8 mouse cellular contexts compared by ENCODE assay signal in genomic region chr4:144893561-144894486, GRCm38 (mm10). TPM values are rescaled to one million over a fixed set of nuclear protein-coding genes. Genes with fewer than 3 reads are reported as not detected.
DNase-seq lines count a peak whose midpoint lies in the region; ATAC-seq lines count a peak whose summit lies in the region.

No protein-coding gene starts in this region.

- H3K4me2 ChIP-seq in liver, embryonic 15.5 days = peak overlapping the region; percentile 79
- peak overlapping the region; percentile 85 for H3K4me2 ChIP-seq in neural tube, embryonic 13.5 days

- peak overlapping the region; percentile 53 for H3K9ac ChIP-seq in liver, embryonic 15.5 days
- peak overlapping the region; percentile 69 for H3K9ac ChIP-seq in neural tube, embryonic 13.5 days

- 2% methylated on average over 44 of the region's 44 CpGs for WGBS in liver, embryonic 15.5 days (ENCODE audit: insufficient replicate concordance)
- WGBS in neural tube, embryonic 13.5 days = under 1% methylated on average over 44 of the region's 44 CpGs

- 0 out of 2 replicates have a peak, but pooled peaks cover 2% of the 10 kb centered on the region for H3K36me3 ChIP-seq in liver, embryonic 15.5 days (replicated peaks)
- H3K36me3 ChIP-seq in neural tube, embryonic 13.5 days = 0 out of 2 replicates have a peak, but pooled peaks cover 4% of the 10 kb centered on the region

- H3K27ac ChIP-seq in liver, embryonic 15.5 days (replicated peaks) = peak overlapping the region; percentile 73
- H3K27ac ChIP-seq in neural tube, embryonic 13.5 days (replicated peaks) = peak overlapping the region; percentile 46

- peak overlapping the region; percentile 62 for H3K4me3 ChIP-seq in liver, embryonic 15.5 days (replicated peaks)
- peak overlapping the region; percentile 49 for H3K4me3 ChIP-seq in neural tube, embryonic 13.5 days

- H3K9me3 ChIP-seq in liver, embryonic 15.5 days (replicated peaks) = no peaks in the 10 kb centered on the region
- H3K9me3 ChIP-seq in neural tube, embryonic 13.5 days = no peaks in the 10 kb centered on the region

- peaks cover 59% of the 10 kb centered on the region for H3K27me3 ChIP-seq in liver, embryonic 15.5 days
- peaks cover 13% of the 10 kb centered on the region; the same call in 1 of the 2 replicates for H3K27me3 ChIP-seq in neural tube, embryonic 13.5 days

- peaks cover 40% of the 10 kb centered on the region for H3K4me1 ChIP-seq in liver, embryonic 15.5 days (replicated peaks)
- H3K4me1 ChIP-seq in neural tube, embryonic 13.5 days (replicated peaks) = peaks cover 52% of the 10 kb centered on the region

- peak; percentile 34 to 52 for DNase-seq in layer of hippocampus, postnatal 10 days (ENCODE audit: low spot score in 2 of 2)
- no peak for DNase-seq in layer of hippocampus, postnatal 14 days (ENCODE audit: low spot score in 2 of 2)
- peak; percentile 21 for DNase-seq in brain, adult 2 months (ENCODE audit: low read depth, low spot score)
- peak; percentile 32 to 36 for DNase-seq in gastrocnemius, adult 8-10 months (ENCODE audit: low spot score in 2 of 2)
- DNase-seq in induced T-regulatory cell, adult 2 months (ENCODE audit: low read depth) = peak; percentile 57
- DNase-seq in thymus, postnatal 4 days = peak; percentile 89

- no peak for ATAC-seq in liver, embryonic 15.5 days (ENCODE audit: insufficient read depth)
- ATAC-seq in neural tube, embryonic 13.5 days (ENCODE audit: low read depth) = peak; percentile 5; the same call in 1 of the 2 replicates

RNA-seq across cellular contexts. Expression of gene Dhrs3, which starts 1.2 kb away (rescaled TPM):
- total RNA-seq in layer of hippocampus, postnatal 10 days (2021) = 10 to 100 TPM; 23.2 to 23.3 TPM
- 10 to 100 TPM; 21.2 to 30.8 TPM for total RNA-seq in layer of hippocampus, postnatal 14 days (2021)
- 10 to 100 TPM; 28.4 to 36.5 (median 35.2) TPM for total RNA-seq in gastrocnemius, adult 8-10 months (2022)
- 27.6 and 33.3 TPM in 2 replicates for polyA plus RNA-seq in liver, embryonic 15.5 days (2015; fragmentation: Nextera tagmentation; extraction: Ambion mirVana)
- 45.8 and 52.2 TPM in 2 replicates for polyA plus RNA-seq in neural tube, embryonic 13.5 days (2015; fragmentation: Nextera tagmentation; extraction: Ambion mirVana)

Comparison
In these comparisons a context has a peak if more than half of its experiments do, and no peak if none do; other contexts are left out.
1. DNase-seq: peak in layer of hippocampus, postnatal 10 days (2 of 2), brain, adult 2 months (single experiment), gastrocnemius, adult 8-10 months (2 of 2), induced T-regulatory cell, adult 2 months (single experiment) and thymus, postnatal 4 days (single experiment); none in layer of hippocampus, postnatal 14 days (0 of 2).